Mouse (Mus musculus): ENCODE results near the gene Alk. TPM values are rescaled to one million over a fixed set of nuclear protein-coding genes. Genes with fewer than 3 reads are reported as not detected.
A peak's percentile ranks its signal among the peaks of the same experiment; 100 is the strongest.
"Not testable (repeated sequence)": the region's sequence is repeated elsewhere in the genome, so short reads cannot be mapped to it uniquely, and the experiment has no call there.

The Alk gene
- polyA plus RNA-seq, 1 experiment from 2014 or later, result 0.51 TPM

DNA sequence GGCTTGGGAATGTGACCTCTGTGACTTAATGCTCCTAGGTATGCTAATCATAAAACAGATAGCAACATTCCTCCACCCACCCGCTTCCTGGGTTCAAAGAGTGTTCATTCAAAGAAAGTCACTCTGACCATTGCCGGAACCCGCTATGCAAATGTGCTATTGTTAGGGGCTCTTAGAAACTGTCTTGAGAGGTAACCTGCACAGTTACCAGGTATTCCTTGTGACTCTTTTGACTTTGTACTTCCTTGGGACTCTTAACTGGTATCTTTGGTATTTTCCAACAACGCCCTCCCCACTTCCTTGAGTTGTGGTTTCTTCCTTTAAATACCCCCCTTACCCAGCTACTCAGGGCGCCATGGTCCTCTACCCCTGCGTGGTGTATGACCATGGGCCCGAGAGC, 125.2 kb downstream of the Alk start:
- DNase-seq (ENCODE audit: low spot score); H3K27ac ChIP-seq (ENCODE audit: low read depth, low read length); H3K4me2 ChIP-seq (replicated peaks; ENCODE audit: low read depth, low read length); H3K4me1 ChIP-seq (replicated peaks; ENCODE audit: control insufficient read depth, insufficient read depth, low read length); ATAC-seq (ENCODE audit: low FRiP score); H3K4me3 ChIP-seq (ENCODE audit: low read depth, low read length); H3K9ac ChIP-seq (ENCODE audit: low read depth, low read length); H3K9me3 ChIP-seq (ENCODE audit: control insufficient read depth, low read length); H3K36me3 ChIP-seq (ENCODE audit: control insufficient read depth, insufficient read depth, low read length); H3K27me3 ChIP-seq (ENCODE audit: control insufficient read depth, insufficient read depth, low read length): not testable (repeated sequence)
- 92% methylated on average over 7 of the region's 7 CpGs for WGBS

DNA sequence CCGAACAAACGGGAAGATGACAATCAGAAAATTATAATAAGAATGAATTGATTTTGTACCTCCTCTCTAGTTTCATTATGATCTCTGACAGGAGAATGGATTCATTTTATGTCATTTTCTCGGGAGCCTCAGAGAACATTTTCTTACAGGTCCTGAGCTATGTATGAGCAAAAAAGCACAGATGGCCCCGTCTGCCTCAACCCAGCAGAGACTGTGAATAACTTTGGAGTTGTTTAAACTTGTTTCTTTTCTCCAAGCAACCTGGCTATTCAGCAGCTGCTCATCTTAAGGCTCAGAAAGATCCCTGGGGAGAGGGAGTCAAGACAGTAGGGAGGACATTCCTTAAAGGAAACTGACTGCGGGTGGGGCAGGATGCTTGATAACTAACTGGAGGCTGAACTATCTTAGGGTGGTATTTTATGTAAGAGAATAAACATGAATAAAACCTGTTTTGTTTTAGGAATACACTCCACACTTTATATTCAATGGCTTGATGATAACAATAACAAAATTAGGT, 126.5 kb downstream of the Alk start:
- no peak overlapping the region for H3K4me3 ChIP-seq (ENCODE audit: low read depth, low read length)
- H3K9me3 ChIP-seq (ENCODE audit: control insufficient read depth, low read length), result no peaks in the 10 kb centered on the region
- no peak for DNase-seq (ENCODE audit: low spot score)
- no peaks in the 10 kb centered on the region for H3K27me3 ChIP-seq (ENCODE audit: control insufficient read depth, insufficient read depth, low read length)
- H3K4me1 ChIP-seq (replicated peaks; ENCODE audit: control insufficient read depth, insufficient read depth, low read length), result no peaks in the 10 kb centered on the region
- H3K27ac ChIP-seq (ENCODE audit: low read depth, low read length), result no peak overlapping the region
- no peak for ATAC-seq (ENCODE audit: low FRiP score)
- no peaks in the 10 kb centered on the region for H3K36me3 ChIP-seq (ENCODE audit: control insufficient read depth, insufficient read depth, low read length)
- no peak overlapping the region for H3K9ac ChIP-seq (ENCODE audit: low read depth, low read length)
- 64% methylated on average over 5 of the region's 5 CpGs for WGBS
- no peak overlapping the region for H3K4me2 ChIP-seq (replicated peaks; ENCODE audit: low read depth, low read length)

DNA sequence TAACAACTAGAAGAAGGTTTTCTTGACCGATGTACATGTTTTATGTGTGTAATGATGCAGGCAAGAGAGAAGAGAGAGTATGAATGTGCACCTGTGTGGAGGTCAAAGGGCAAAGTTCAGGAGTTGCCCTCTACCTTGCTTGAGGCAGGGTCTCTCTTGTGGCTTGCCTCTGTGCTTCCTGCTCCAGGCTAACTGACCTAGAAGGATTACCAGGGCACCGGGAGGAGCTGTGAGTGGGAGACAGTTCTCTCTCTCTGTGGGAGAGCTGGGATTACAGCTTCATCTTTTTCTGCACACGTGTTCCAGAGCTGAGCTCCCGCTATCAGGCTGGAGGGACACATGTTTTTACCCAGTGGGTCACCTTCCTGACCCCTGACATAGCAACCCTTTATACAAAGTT, 127.5 kb downstream of the Alk start:
- H3K9me3 ChIP-seq (ENCODE audit: control insufficient read depth, low read length), result no peaks in the 10 kb centered on the region
- no peak overlapping the region for H3K4me3 ChIP-seq (ENCODE audit: low read depth, low read length)
- H3K4me2 ChIP-seq (replicated peaks; ENCODE audit: low read depth, low read length), result no peak overlapping the region
- no peak overlapping the region for H3K27ac ChIP-seq (ENCODE audit: low read depth, low read length)
- no peaks in the 10 kb centered on the region for H3K4me1 ChIP-seq (replicated peaks; ENCODE audit: control insufficient read depth, insufficient read depth, low read length)
- ATAC-seq (ENCODE audit: low FRiP score), result no peak
- no peak for DNase-seq (ENCODE audit: low spot score)
- H3K36me3 ChIP-seq (ENCODE audit: control insufficient read depth, insufficient read depth, low read length), result no peaks in the 10 kb centered on the region
- H3K9ac ChIP-seq (ENCODE audit: low read depth, low read length), result no peak overlapping the region
- no peaks in the 10 kb centered on the region for H3K27me3 ChIP-seq (ENCODE audit: control insufficient read depth, insufficient read depth, low read length)
- 43% methylated on average over 4 of the region's 4 CpGs for WGBS

DNA sequence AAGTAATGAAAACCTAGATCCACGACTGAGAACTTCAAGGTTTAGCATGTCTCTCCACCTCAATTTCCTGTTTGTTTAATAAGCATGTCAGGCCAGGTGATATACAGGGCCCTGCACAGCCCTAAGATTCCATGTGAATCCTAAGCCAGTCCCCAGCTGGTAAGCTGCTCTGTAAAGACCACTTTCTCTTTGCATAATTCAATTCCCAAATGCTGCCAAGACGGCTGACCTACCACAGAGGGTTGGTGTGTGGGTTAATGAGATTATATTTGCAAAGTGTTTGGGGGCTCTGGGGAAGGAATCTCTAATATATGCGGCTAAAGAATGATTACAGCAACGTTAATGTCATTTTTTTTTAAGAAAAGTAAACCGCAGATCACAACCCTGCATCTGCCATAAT, 130.3 kb downstream of the Alk start:
- peak; percentile 60; the same call in 1 of the 2 replicates for ATAC-seq (ENCODE audit: low FRiP score)

DNA sequence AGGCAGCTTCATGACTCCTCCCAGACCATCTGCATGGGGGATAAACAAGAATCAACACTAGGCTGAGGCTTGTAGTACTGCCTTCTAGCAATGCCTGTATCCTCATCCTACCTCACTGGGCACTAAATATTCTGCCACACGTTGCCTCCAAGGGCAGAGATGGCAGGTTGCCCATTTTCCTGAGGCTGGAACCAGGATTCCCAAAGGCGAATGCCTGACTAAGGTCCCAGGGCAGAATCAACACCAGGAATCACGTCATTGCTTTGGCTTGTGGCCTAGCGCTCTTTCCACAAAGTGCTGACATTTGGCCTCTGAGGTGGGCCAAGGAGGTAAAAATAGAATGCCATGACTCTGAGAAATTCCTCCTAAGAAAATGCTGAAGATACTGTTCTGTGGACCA, 155.9 kb downstream of the Alk start:
- no peaks in the 10 kb centered on the region for H3K27me3 ChIP-seq (ENCODE audit: control insufficient read depth, insufficient read depth, low read length)
- no peaks in the 10 kb centered on the region for H3K36me3 ChIP-seq (ENCODE audit: control insufficient read depth, insufficient read depth, low read length)
- no peak overlapping the region for H3K4me2 ChIP-seq (replicated peaks; ENCODE audit: low read depth, low read length)
- no peak overlapping the region for H3K27ac ChIP-seq (ENCODE audit: low read depth, low read length)
- H3K9ac ChIP-seq (ENCODE audit: low read depth, low read length), result no peak overlapping the region
- no peaks in the 10 kb centered on the region for H3K4me1 ChIP-seq (replicated peaks; ENCODE audit: control insufficient read depth, insufficient read depth, low read length)
- WGBS, result 83% methylated on average over 4 of the region's 4 CpGs
- DNase-seq (ENCODE audit: low spot score) (no peak), ATAC-seq (ENCODE audit: low FRiP score) (no peak)
- no peaks in the 10 kb centered on the region for H3K9me3 ChIP-seq (ENCODE audit: control insufficient read depth, low read length)
- H3K4me3 ChIP-seq (ENCODE audit: low read depth, low read length), result no peak overlapping the region

More for the DNA sequence above, 130.3 kb downstream of the Alk start:
- H3K27ac ChIP-seq (ENCODE audit: low read depth, low read length), result no peak overlapping the region
- DNase-seq (ENCODE audit: low spot score), result peak; percentile 2
- H3K36me3 ChIP-seq (ENCODE audit: control insufficient read depth, insufficient read depth, low read length), result no peaks in the 10 kb centered on the region
- no peak overlapping the region for H3K4me3 ChIP-seq (ENCODE audit: low read depth, low read length)
- no peaks in the 10 kb centered on the region for H3K27me3 ChIP-seq (ENCODE audit: control insufficient read depth, insufficient read depth, low read length)
- no peaks in the 10 kb centered on the region for H3K9me3 ChIP-seq (ENCODE audit: control insufficient read depth, low read length)
- no peak overlapping the region for H3K4me2 ChIP-seq (replicated peaks; ENCODE audit: low read depth, low read length)
- WGBS, result 68% methylated on average over 5 of the region's 5 CpGs
- H3K9ac ChIP-seq (ENCODE audit: low read depth, low read length), result no peak overlapping the region
- H3K4me1 ChIP-seq (replicated peaks; ENCODE audit: control insufficient read depth, insufficient read depth, low read length), result no peaks in the 10 kb centered on the region

DNA sequence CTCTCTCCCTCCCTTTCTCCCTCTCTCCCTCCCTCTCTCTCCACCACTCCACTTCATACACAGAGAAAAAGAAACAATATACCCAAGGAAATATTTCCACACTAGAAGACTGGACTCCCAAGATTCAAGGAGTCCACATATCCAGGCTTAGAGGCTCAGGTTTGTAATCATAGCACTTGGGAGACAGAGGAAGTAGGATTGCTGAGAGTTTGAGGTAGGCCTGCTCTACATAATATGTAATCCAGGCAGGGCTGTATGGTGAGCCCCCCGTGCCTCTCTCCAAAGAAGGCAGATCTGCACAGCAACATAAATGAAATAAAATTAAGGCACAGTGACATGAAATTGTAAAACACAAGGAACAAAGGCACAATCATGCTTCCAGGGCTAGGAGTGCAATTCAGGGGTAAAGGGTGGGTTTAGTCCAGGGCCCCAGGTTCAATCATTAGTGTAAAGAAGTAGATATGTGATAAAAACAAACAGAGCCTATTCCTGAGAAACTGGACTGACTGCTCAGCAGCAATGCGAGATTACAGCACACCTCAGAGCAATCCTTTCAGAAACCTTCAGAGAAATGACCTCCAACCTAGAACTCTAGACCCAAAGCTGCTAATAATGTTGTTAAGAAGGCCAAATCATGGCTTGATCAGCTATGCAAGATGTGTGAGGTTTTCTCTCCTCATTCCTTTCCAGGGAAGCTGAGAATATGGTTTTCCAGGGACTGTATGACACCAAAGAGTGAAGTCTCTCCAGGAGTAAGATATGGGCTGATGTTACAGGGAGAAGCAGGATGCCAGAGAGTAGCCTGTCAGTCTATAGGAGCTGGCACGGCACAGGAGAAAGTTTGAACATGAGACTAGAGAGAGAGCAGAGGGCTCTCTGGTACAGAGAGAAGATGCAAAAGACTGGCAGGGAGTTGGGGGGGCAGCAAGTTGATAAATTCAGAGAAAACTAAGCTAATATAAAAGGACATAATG, 158.9 kb downstream of the Alk start:
- 78% methylated on average over 3 of the region's 3 CpGs for whole genome bisulfite sequencing
- no peak for ATAC-seq (ENCODE audit: low FRiP score)

DNA sequence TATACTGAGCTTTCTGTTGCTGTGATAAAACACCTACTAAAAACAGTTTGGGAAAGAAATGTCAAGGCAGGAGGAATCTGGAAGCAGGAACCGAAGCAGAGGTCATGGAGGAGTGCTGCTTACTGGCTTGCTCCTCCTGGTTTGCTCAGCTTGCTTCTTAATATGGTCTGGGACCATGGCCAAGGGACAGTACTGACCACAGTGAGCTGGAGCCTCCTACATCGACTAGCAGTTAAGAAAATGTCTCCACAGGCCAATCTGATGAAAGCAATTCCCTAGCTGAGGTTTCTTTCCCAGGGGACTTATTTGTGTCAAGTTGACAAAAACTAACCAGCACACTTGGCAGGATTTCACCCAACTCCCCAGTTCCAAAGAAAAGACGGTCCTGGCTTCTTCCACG, 187.0 kb downstream of the Alk start:
- Histone ChIP-seq H3K27me3 (ENCODE audit: control insufficient read depth, insufficient read depth, low read length) (no peaks in the 10 kb centered on the region), H3K9ac (ENCODE audit: low read depth, low read length) (no peak overlapping the region), H3K4me2 (replicated peaks; ENCODE audit: low read depth, low read length) (no peak overlapping the region), H3K27ac (ENCODE audit: low read depth, low read length) (no peak overlapping the region), H3K4me1 (replicated peaks; ENCODE audit: control insufficient read depth, insufficient read depth, low read length) (no peaks in the 10 kb centered on the region), H3K9me3 (ENCODE audit: control insufficient read depth, low read length) (no peaks in the 10 kb centered on the region), H3K36me3 (ENCODE audit: control insufficient read depth, insufficient read depth, low read length) (no peaks in the 10 kb centered on the region), H3K4me3 (ENCODE audit: low read depth, low read length) (no peak overlapping the region)
- 86% methylated on average over 4 of the region's 4 CpGs for WGBS
- DNase-seq (ENCODE audit: low spot score) (no peak), ATAC-seq (ENCODE audit: low FRiP score) (no peak)

More for the DNA sequence above, 158.9 kb downstream of the Alk start:
- H3K9ac ChIP-seq (ENCODE audit: low read depth, low read length), result no peak overlapping the region
- no peaks in the 10 kb centered on the region for H3K36me3 ChIP-seq (ENCODE audit: control insufficient read depth, insufficient read depth, low read length)
- no peaks in the 10 kb centered on the region for H3K4me1 ChIP-seq (replicated peaks; ENCODE audit: control insufficient read depth, insufficient read depth, low read length)
- H3K4me2 ChIP-seq (replicated peaks; ENCODE audit: low read depth, low read length), result no peak overlapping the region
- no peak overlapping the region for H3K4me3 ChIP-seq (ENCODE audit: low read depth, low read length)
- no peaks in the 10 kb centered on the region for H3K9me3 ChIP-seq (ENCODE audit: control insufficient read depth, low read length)
- no peak for DNase-seq (ENCODE audit: low spot score)
- H3K27ac ChIP-seq (ENCODE audit: low read depth, low read length), result no peak overlapping the region
- H3K27me3 ChIP-seq (ENCODE audit: control insufficient read depth, insufficient read depth, low read length), result no peaks in the 10 kb centered on the region

DNA sequence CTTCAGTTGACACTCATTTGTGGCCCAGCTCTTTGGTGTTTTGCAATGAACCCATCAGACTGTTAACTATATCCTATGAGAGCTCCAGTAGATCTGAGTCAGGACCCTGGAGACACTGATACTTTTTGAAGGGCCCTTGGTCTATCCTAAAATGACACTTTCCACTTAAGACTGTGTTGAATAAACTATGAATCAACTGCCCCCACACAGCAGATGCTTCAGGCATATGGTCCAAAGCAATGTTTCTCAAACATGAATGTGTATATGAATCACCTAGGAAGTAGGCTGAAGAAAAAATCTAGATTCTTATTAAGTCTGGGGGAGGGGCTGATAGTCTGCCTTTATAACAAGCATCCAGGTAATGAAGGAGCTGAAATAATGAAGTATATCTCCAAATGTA, 189.8 kb downstream of the Alk start:
- Histone ChIP-seq H3K27me3 (ENCODE audit: control insufficient read depth, insufficient read depth, low read length) (no peaks in the 10 kb centered on the region), H3K9me3 (ENCODE audit: control insufficient read depth, low read length) (no peaks in the 10 kb centered on the region), H3K9ac (ENCODE audit: low read depth, low read length) (no peak overlapping the region), H3K27ac (ENCODE audit: low read depth, low read length) (no peak overlapping the region), H3K4me1 (replicated peaks; ENCODE audit: control insufficient read depth, insufficient read depth, low read length) (no peaks in the 10 kb centered on the region), H3K4me2 (replicated peaks; ENCODE audit: low read depth, low read length) (no peak overlapping the region), H3K36me3 (ENCODE audit: control insufficient read depth, insufficient read depth, low read length) (no peaks in the 10 kb centered on the region), H3K4me3 (ENCODE audit: low read depth, low read length) (no peak overlapping the region)
- DNase-seq (ENCODE audit: low spot score), result no peak
- no peak for ATAC-seq (ENCODE audit: low FRiP score)

DNA sequence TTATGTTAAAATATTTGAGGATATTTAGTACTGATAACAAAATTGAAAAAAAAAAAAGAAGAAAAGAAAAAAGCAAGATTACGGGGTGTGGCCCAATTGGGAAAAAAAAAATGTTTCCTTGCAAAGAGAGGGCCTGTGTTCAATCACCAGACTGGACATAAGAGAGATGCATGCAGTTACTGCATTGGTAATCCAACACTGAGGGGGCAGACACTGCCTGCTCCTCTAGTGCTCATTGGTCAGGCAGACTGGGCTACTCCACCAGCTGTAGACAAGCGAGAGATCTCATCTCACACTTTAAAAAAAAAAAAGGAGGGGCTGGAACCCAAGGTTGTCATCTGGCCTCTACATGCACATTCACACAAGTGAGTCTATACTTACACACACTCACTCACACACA, 199.6 kb downstream of the Alk start:
- H3K27ac ChIP-seq (ENCODE audit: low read depth, low read length), result no peak overlapping the region
- H3K9ac ChIP-seq (ENCODE audit: low read depth, low read length), result no peak overlapping the region
- 76% methylated on average over 2 of the region's 2 CpGs for WGBS
- ATAC-seq (ENCODE audit: low FRiP score), result no peak
- H3K27me3 ChIP-seq (ENCODE audit: control insufficient read depth, insufficient read depth, low read length), result no peaks in the 10 kb centered on the region
- H3K4me1 ChIP-seq (replicated peaks; ENCODE audit: control insufficient read depth, insufficient read depth, low read length), result no peaks in the 10 kb centered on the region
- H3K4me2 ChIP-seq (replicated peaks; ENCODE audit: low read depth, low read length), result no peak overlapping the region
- no peak for DNase-seq (ENCODE audit: low spot score)
- no peak overlapping the region for H3K4me3 ChIP-seq (ENCODE audit: low read depth, low read length)
- no peaks in the 10 kb centered on the region for H3K9me3 ChIP-seq (ENCODE audit: control insufficient read depth, low read length)
- H3K36me3 ChIP-seq (ENCODE audit: control insufficient read depth, insufficient read depth, low read length), result no peaks in the 10 kb centered on the region
